Mouse (Mus musculus) heart, adult 2 months (tissue): ENCODE measurements around the gene Cacna1h. TPM values are rescaled to one million over a fixed set of nuclear protein-coding genes. Genes with fewer than 3 reads are reported as not detected.

ENCODE experiments used
- DNase-seq, 2 experiments: peaks; one replicate each; pipeline ENCODE4 v3.0.0; 2021
- H3K27ac ChIP-seq: fragments of 200-600 bp; 2 replicates; pipeline ENCODE4 v1.8.1; 2022
- H3K27me3 ChIP-seq: fragments of 200-500 bp; 2 replicates; pipeline ENCODE4 v1.6.1; 2012; ENCODE audit warnings: mild to moderate bottlenecking, low read length, inconsistent platforms, mixed read lengths; ENCODE audit not compliant: control insufficient read depth, insufficient read depth
- H3K36me3 ChIP-seq: fragments of 200-500 bp; 2 replicates; pipeline ENCODE4 v1.6.1; 2012; ENCODE audit warnings: low read length, inconsistent platforms; ENCODE audit not compliant: control insufficient read depth, insufficient read depth
- H3K4me1 ChIP-seq: fragments of 200-500 bp; 2 replicates; pipeline ENCODE4 v1.6.1; 2011; ENCODE audit warnings: low read length; ENCODE audit not compliant: control insufficient read depth, insufficient read depth
- H3K4me3 ChIP-seq: fragments of 200-600 bp; 2 replicates; pipeline ENCODE4 v1.8.1; 2022
- H3K79me2 ChIP-seq: fragments of 200-500 bp; replicated peaks from 2 replicates; pipeline ENCODE4 v1.6.1; 2012; ENCODE audit warnings: mild to moderate bottlenecking, inconsistent platforms, low read length, moderate library complexity, mixed read lengths; ENCODE audit not compliant: control insufficient read depth, insufficient read depth
- H3K9ac ChIP-seq: fragments of 200-500 bp; 2 replicates; pipeline ENCODE4 v1.6.1; 2012; ENCODE audit warnings: low read depth, mild to moderate bottlenecking, control low read depth, inconsistent platforms, low read length, mixed read lengths
- CTCF ChIP-seq: fragments of 200-600 bp; IDR thresholded peaks from 2 replicates; pipeline ENCODE4 v1.8.1; 2022; ENCODE audit warnings: antibody characterized with exemption, mild to moderate bottlenecking, moderate library complexity
- EP300 ChIP-seq: fragments of 200-500 bp; IDR thresholded peaks from 2 replicates; pipeline ENCODE4 v1.6.1; 2011; ENCODE audit warnings: low read depth, low read length, control low read depth; ENCODE audit not compliant: insufficient read depth
- POLR2A ChIP-seq: fragments of 200-500 bp; IDR thresholded peaks from 2 replicates; pipeline ENCODE4 v1.6.1; 2011; ENCODE audit warnings: mild to moderate bottlenecking, low read depth, low read length, control low read depth; ENCODE audit not compliant: insufficient read depth
- WGBS: fragments of 180-500 bp; shearing (Covaris S2); methylation state at CpG from one replicate; pipeline ENCODE4 v1.1.7; 2018; 5-methylcytosine and 5-hydroxymethylcytosine counted together
- intact Hi-C: fragments of 180-260 bp; cut with DNase I; formaldehyde crosslinking; loops from one replicate; pipeline ENCODE4 v1.15.1; 2025
- polyA plus RNA-seq: library from polyadenylated mRNA; depleted of rRNA; stranded (reverse); fragments of >200 nt; gene quantifications from 2 replicates; pipeline ENCODE4 v1.2.3, GENCODE M21; 2012; rRNA removed
- total RNA-seq, 2 experiments: library from RNA; stranded (reverse); gene quantifications; 2 replicates each; pipeline ENCODE4 v1.2.3; 2021

Gene Cacna1h
- total and polyA plus RNA-seq, 3 experiments: 4.5 to 20.4 (median 5.5) TPM

DNA sequence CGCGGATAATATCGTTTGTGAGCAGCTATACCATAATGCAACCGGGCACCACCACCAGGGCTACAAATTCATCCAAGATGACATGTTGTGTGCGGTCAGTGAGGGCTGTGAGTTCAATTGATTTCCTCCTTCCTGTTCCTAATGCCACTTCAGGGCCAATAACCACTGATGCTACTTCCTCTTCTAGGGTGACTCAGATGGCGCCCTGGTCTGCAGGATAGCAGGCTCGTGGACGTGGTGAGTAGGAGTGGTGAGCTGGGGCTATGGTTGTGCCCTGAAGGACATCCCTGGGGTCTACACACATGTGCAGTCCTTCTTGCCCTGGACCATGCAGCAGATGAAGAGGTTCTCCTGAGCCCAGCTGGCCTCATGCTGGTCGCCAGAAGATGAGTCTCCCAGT is 101.3 kb downstream of the Cacna1h start:
- no peaks in the 10 kb centered on the region; the same call in none of the 2 replicates for H3K27me3 ChIP-seq
- intact Hi-C loops: no loop called here

More for the DNA sequence above, 101.3 kb downstream of the Cacna1h start:
- DNase-seq: no peak
- no peak overlapping the region for H3K4me3 ChIP-seq
- no peaks in the 10 kb centered on the region for H3K36me3 ChIP-seq
- H3K79me2 ChIP-seq: no peaks in the 10 kb centered on the region
- H3K27ac ChIP-seq: no peak overlapping the region
- WGBS: 50% methylated on average over 9 of the region's 9 CpGs
- H3K9ac ChIP-seq: no peak overlapping the region
- no peak for TF ChIP-seq CTCF
- no peak for TF ChIP-seq EP300
- TF ChIP-seq POLR2A: no peak
- no peaks in the 10 kb centered on the region for H3K4me1 ChIP-seq

Other genes starting within 250 kb of the Cacna1h start
- gene BC003965, start 249.2 kb downstream of the Cacna1h start, total RNA-seq: 10 to 100 TPM; 20.8 to 22.2 TPM
- 12.1 and 18.6 TPM in 2 replicates for gene BC003965, start 249.2 kb downstream of the Cacna1h start, polyA plus RNA-seq
- gene Unkl, start 245.4 kb downstream of the Cacna1h start, total RNA-seq: 1 to 10 TPM; 7.4 to 7.5 TPM
- 6.6 and 9.1 TPM in 2 replicates for gene Unkl, start 245.4 kb downstream of the Cacna1h start, polyA plus RNA-seq
- 10 to 100 TPM; 13.6 to 16.1 TPM for gene Gnptg, start 193.7 kb downstream of the Cacna1h start, total RNA-seq
- gene Gnptg, start 193.7 kb downstream of the Cacna1h start, polyA plus RNA-seq: 18.0 and 19.5 TPM in 2 replicates
- gene Tsr3, start 193.6 kb downstream of the Cacna1h start, total RNA-seq: 1 to 10 TPM; 6.9 to 8.2 TPM
- 7.1 TPM in 2 replicates for gene Tsr3, start 193.6 kb downstream of the Cacna1h start, polyA plus RNA-seq
- gene Baiap3, start 177.4 kb downstream of the Cacna1h start, total RNA-seq: under 1 TPM; 0.32 to 0.39 TPM
- 0.79 and 1.5 TPM in 2 replicates for gene Baiap3, start 177.4 kb downstream of the Cacna1h start, polyA plus RNA-seq
- gene Ube2i, start 159.2 kb downstream of the Cacna1h start, total RNA-seq: 10 to 100 TPM; 88.3 to 90.3 TPM
- gene Ube2i, start 159.2 kb downstream of the Cacna1h start, polyA plus RNA-seq: 69.7 and 94.6 TPM in 2 replicates
- under 1 TPM; 0.21 to 0.36 TPM for gene Prss34, start 135.4 kb downstream of the Cacna1h start, total RNA-seq
- gene Prss34, start 135.4 kb downstream of the Cacna1h start, polyA plus RNA-seq: 0.14 and 0.35 TPM in 2 replicates
- gene Prss28, start 125.1 kb downstream of the Cacna1h start, total RNA-seq: not detected
- not detected in 2 replicates for gene Prss28, start 125.1 kb downstream of the Cacna1h start, polyA plus RNA-seq
- gene Prss29, start 115.1 kb downstream of the Cacna1h start, total RNA-seq: not detected
- gene Prss29, start 115.1 kb downstream of the Cacna1h start, polyA plus RNA-seq: not detected in 2 replicates
- gene Tpsab1, start 88.2 kb downstream of the Cacna1h start, total RNA-seq: under 1 TPM; 0.70 to 0.82 TPM
- gene Tpsab1, start 88.2 kb downstream of the Cacna1h start, polyA plus RNA-seq: 0.12 and 0.31 TPM in 2 replicates
- gene Tpsb2, start 67.5 kb downstream of the Cacna1h start, total RNA-seq: 1 to 10 TPM; 1.4 to 2.5 TPM
- gene Tpsb2, start 67.5 kb downstream of the Cacna1h start, polyA plus RNA-seq: 6.3 and 8.2 TPM in 2 replicates
- gene Tpsg1, start 64.5 kb downstream of the Cacna1h start, total RNA-seq: not detected
- gene Tpsg1, start 64.5 kb downstream of the Cacna1h start, polyA plus RNA-seq: 0.47 and 0.61 TPM in 2 replicates
- gene Tekt4, start 20.8 kb upstream of the Cacna1h start, total RNA-seq: not detected
- 0.61 and 1.2 TPM in 2 replicates for gene Tekt4, start 20.8 kb upstream of the Cacna1h start, polyA plus RNA-seq
- not detected for gene Sstr5, start 63.5 kb upstream of the Cacna1h start, total RNA-seq
- not detected in 2 replicates for gene Sstr5, start 63.5 kb upstream of the Cacna1h start, polyA plus RNA-seq
- under 1 TPM; 0.30 to 0.44 TPM for gene Sox8, start 136.9 kb upstream of the Cacna1h start, total RNA-seq
- 0.57 and 0.67 TPM in 2 replicates for gene Sox8, start 136.9 kb upstream of the Cacna1h start, polyA plus RNA-seq
- gene Lmf1, start 145.3 kb upstream of the Cacna1h start, total RNA-seq: 10 to 100 TPM; 28.7 to 33.5 TPM
- 32.7 and 41.8 TPM in 2 replicates for gene Lmf1, start 145.3 kb upstream of the Cacna1h start, polyA plus RNA-seq